Mouse (Mus musculus): ENCODE results near the gene Polg2. TPM values are rescaled to one million over a fixed set of nuclear protein-coding genes. Genes with fewer than 3 reads are reported as not detected.
"Not testable (repeated sequence)": the region's sequence is repeated elsewhere in the genome, so short reads cannot be mapped to it uniquely, and the experiment has no call there.

Polg2 gene
- polyA plus RNA-seq, 1 experiment, result 5.1 TPM

GRCm38 (mm10) chr11:106727967-106728366, 51.4 kb downstream of the Polg2 start:
- DNase-seq (ENCODE audit: low read depth), result no peak

GRCm38 (mm10) chr11:106724916-106725235, 54.5 kb downstream of the Polg2 start:
- not testable (repeated sequence) for DNase-seq (ENCODE audit: low read depth)

- no peak for DNase-seq (ENCODE audit: low read depth)
These were observed 55.0 kb downstream of the Polg2 start for GRCm38 (mm10) chr11:106724176-106724915.

GRCm38 (mm10) chr11:106723611-106724125, 55.7 kb downstream of the Polg2 start:
- DNase-seq (ENCODE audit: low read depth), result no peak

GRCm38 (mm10) chr11:106722831-106723361, 56.4 kb downstream of the Polg2 start:
- DNase-seq (ENCODE audit: low read depth), result no peak

GRCm38 (mm10) chr11:106720379-106720778, 59.0 kb downstream of the Polg2 start:
- no peak for DNase-seq (ENCODE audit: low read depth)

Other genes with a start within 250 kb of the Polg2 start
- 26.3 and 26.6 TPM in 2 replicates for gene Tex2, start 166.1 kb downstream of the Polg2 start, polyA plus RNA-seq (2012; rRNA removed)
- 62.5 and 77.5 TPM in 2 replicates for gene Pecam1, start 28.9 kb downstream of the Polg2 start, polyA plus RNA-seq (2012; rRNA removed)
- gene Milr1, start 28.3 kb downstream of the Polg2 start, polyA plus RNA-seq (2012; rRNA removed), result 0.82 and 0.93 TPM in 2 replicates
- gene Ddx5, start 9.6 kb upstream of the Polg2 start, polyA plus RNA-seq (2012; rRNA removed), result 362 and 416 TPM in 2 replicates
- 4.3 and 4.5 TPM in 2 replicates for gene Cep95, start 9.7 kb upstream of the Polg2 start, polyA plus RNA-seq (2012; rRNA removed)
- gene Smurf2, start 141.2 kb upstream of the Polg2 start, polyA plus RNA-seq (2012; rRNA removed), result 10.0 and 14.1 TPM in 2 replicates
- gene Kpna2, start 220.0 kb upstream of the Polg2 start, polyA plus RNA-seq (2012; rRNA removed), result 12.9 and 16.0 TPM in 2 replicates
- gene 1810010H24Rik, start 246.1 kb upstream of the Polg2 start, polyA plus RNA-seq (2012; rRNA removed), result 3.9 and 4.5 TPM in 2 replicates

Measured in gonadal fat pad, adult 2 months (tissue).